Mouse (Mus musculus): ENCODE measurements around the gene Prkab2.

DNA sequence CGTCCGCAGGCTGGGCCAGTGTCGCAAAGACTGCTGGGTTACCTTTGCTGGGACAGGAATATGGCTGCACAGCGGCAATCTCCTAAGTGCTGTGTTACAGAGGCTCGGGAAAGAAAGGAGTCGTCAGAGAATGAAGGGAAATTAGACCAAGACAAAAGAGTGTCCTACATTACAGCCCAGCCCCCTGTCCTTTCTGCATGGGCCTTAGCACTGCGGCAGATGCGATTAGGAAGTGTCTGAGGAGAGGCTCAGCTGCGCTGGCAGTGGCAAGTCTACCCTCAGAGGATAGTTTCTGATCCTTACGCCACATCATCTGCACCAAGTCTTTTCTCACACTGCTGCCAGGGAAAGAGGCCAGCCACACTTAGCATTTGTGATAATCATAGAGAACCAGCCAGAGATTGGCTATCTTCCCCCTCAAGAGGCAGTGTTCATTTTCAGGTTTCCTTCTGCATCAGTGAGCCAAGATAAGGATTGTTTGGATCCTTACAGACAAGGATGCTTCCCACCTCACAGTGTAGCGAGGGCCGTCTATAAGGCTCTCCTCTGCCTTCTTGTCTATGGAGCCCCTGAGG is 33.5 kb downstream of the Prkab2 start:
- TF ChIP-seq CTCF (IDR thresholded peaks at IDR 0.05; ENCODE audit: borderline replicate concordance, insufficient read depth, low read depth, low read length), result no peak
- TF ChIP-seq POLR2A (IDR thresholded peaks at IDR 0.05; ENCODE audit: borderline replicate concordance, insufficient read depth, low read length), result no peak
